Mouse (Mus musculus): Measurements from ENCODE around the gene Nfib. TPM values are rescaled to one million over a fixed set of nuclear protein-coding genes. Genes with fewer than 3 reads are reported as not detected.

Gene Nfib
- polyA plus RNA-seq, 1 experiment from 2014 or later, result 113 TPM

DNA sequence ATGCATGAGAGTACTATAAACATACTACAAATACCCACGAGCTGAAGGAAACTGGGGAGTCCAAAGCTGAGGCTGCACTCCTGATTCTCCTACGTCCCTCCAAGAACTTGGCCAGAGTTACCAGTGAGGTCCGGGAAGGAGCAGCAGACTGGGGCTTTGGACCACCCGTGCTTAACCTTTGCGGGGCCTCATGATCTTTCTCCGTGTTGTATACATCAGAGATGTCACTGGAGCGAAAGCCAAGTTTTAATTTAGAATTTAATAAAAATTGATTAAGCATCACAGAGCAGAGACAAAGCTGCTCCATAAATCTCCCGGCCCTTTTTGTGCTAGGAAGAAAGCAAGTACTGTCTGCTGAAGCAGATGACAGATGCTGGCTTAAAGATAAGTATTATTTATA, 265.7 kb downstream of the Nfib start:
- H3K27ac ChIP-seq, result no peak overlapping the region
- H3K36me3 ChIP-seq, result no peaks in the 10 kb centered on the region
- peaks cover 39% of the 10 kb centered on the region for H3K4me1 ChIP-seq
- no peaks in the 10 kb centered on the region for H3K9me3 ChIP-seq
- WGBS, result 64% methylated on average over 8 of the region's 8 CpGs
- no peak overlapping the region for H3K9ac ChIP-seq
- ATAC-seq (ENCODE audit: insufficient number of reproducible peaks, low FRiP score, low TSS enrichment, low read depth), result no peak
- no peaks in the 10 kb centered on the region for H3K27me3 ChIP-seq
- no peak overlapping the region for H3K4me3 ChIP-seq
- no peak overlapping the region for H3K4me2 ChIP-seq

DNA sequence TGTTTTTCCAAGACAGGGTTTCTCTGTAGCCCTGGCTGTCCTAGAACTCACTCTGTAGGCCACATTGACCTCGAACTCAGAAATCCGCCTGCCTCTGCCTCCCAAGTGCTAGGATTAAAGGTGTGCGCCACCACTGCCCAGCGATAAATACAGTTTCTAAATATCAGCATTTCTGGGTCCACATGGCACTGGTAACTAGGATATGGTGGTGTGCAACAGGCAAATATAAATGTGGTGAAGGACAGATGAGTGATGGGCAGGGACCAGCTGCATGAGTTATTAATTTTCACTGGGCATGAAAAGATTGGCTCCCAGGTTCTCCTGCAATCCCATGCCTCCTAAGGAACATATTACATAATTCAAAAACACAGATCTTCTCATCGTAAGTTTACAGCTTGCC, 266.9 kb downstream of the Nfib start:
- Histone ChIP-seq H3K27me3 (no peaks in the 10 kb centered on the region), H3K4me3 (no peak overlapping the region), H3K27ac (no peak overlapping the region), H3K4me1 (peaks cover 46% of the 10 kb centered on the region), H3K4me2 (no peak overlapping the region), H3K9ac (no peak overlapping the region), H3K9me3 (no peaks in the 10 kb centered on the region), H3K36me3 (no peaks in the 10 kb centered on the region)
- 88% methylated on average over 5 of the region's 5 CpGs for WGBS
- no peak for ATAC-seq (ENCODE audit: insufficient number of reproducible peaks, low FRiP score, low TSS enrichment, low read depth)

DNA sequence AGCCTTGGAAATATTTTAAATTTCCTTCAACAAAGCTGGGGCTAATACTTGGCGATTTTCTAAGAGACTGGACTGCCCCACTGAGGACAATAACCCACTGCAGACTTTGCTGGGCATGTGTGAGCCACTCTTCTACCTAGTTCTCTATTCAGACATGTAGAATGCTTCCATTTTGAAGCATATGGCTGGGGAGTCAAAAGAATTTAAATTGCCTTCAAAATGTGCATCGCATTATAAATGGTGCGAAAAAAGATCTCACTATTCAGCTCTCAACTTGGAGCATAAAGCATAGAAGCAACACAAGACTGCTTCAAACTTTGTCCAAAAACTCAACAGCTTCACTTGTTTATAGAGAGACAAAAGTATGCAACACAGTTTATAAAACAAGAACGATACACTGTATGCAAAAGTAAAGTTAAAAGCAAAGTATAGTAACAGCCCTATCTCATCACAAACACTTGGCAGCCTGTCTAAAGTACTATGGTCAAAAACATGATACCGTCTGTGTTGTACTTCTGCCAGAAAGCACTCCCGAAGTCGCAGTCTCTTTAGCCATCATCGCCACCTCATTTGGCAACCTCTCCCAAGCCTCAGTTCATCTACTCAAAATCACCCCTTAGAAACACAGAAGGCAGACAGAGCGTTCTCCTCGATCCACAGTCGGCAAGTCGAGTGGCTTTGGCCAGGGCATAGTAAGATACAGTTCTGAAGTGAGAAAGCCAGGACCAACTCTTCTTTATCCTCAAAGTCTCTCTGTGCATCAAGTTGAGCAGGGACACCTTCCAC, 267.8 kb downstream of the Nfib start:
- Histone ChIP-seq H3K27ac (peak overlapping the region; percentile 59), H3K4me2 (no peak overlapping the region), H3K4me3 (no peak overlapping the region), H3K4me1 (peaks cover 45% of the 10 kb centered on the region), H3K36me3 (no peaks in the 10 kb centered on the region), H3K27me3 (no peaks in the 10 kb centered on the region), H3K9me3 (no peaks in the 10 kb centered on the region), H3K9ac (no peak overlapping the region)
- ATAC-seq (ENCODE audit: insufficient number of reproducible peaks, low FRiP score, low TSS enrichment, low read depth), result no peak
- 52% methylated on average over 12 of the region's 12 CpGs for WGBS

DNA sequence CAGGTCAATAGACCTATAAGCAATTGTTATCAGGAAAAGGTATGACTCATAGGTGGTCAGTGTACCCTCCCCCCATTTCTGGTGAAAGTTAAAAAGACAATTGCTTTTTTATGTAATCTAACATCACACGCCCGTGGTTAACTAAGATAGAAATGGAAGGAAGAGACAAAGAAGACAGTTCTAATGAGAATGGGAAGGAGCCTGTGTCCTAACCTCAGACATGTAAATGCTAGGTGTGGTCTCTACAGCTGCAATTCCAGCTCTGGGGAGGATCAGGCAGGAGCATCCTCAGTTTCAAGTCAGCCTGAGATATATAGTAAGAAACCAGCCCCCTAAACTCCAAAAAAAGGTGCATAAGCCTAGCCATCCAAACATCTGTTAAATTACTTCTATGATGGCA, 268.9 kb downstream of the Nfib start:
- no peaks in the 10 kb centered on the region for H3K27me3 ChIP-seq
- peak overlapping the region; percentile 12; the same call in 1 of the 2 replicates for H3K27ac ChIP-seq
- H3K4me1 ChIP-seq, result peaks cover 49% of the 10 kb centered on the region
- no peaks in the 10 kb centered on the region for H3K36me3 ChIP-seq
- no peak overlapping the region for H3K4me3 ChIP-seq
- H3K9me3 ChIP-seq, result no peaks in the 10 kb centered on the region
- ATAC-seq (ENCODE audit: insufficient number of reproducible peaks, low FRiP score, low TSS enrichment, low read depth), result no peak
- 73% methylated on average over 2 of the region's 2 CpGs for WGBS
- H3K9ac ChIP-seq, result no peak overlapping the region
- no peak overlapping the region for H3K4me2 ChIP-seq

DNA sequence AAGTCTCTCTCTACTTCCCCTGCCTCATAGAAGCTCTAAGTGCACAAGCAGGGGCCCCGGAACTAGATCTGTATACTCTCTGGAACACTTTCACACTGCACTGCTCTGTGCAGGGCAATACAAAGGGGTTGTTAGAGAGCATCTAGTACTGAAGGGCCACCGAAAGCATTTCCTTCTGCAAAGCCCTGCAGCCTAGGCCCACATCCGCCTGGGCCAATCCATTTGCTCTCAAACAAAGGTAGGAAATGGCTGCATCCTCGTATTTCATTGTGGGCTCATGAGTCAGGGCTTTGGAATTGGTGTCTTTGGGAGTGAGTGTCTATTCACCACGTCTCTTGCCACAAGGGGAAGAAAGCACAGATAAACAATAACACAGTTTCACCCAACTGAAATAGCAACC, 269.8 kb downstream of the Nfib start:
- 63% methylated on average over 5 of the region's 5 CpGs for WGBS
- no peak overlapping the region for H3K9ac ChIP-seq
- no peaks in the 10 kb centered on the region for H3K27me3 ChIP-seq
- H3K4me3 ChIP-seq, result no peak overlapping the region
- H3K36me3 ChIP-seq, result no peaks in the 10 kb centered on the region
- 0 out of 2 replicates have a peak overlapping the region, but pooled peaks have one; percentile 14 for H3K27ac ChIP-seq
- peaks cover 50% of the 10 kb centered on the region for H3K4me1 ChIP-seq
- H3K9me3 ChIP-seq, result no peaks in the 10 kb centered on the region
- ATAC-seq (ENCODE audit: insufficient number of reproducible peaks, low FRiP score, low TSS enrichment, low read depth), result no peak
- H3K4me2 ChIP-seq, result no peak overlapping the region

DNA sequence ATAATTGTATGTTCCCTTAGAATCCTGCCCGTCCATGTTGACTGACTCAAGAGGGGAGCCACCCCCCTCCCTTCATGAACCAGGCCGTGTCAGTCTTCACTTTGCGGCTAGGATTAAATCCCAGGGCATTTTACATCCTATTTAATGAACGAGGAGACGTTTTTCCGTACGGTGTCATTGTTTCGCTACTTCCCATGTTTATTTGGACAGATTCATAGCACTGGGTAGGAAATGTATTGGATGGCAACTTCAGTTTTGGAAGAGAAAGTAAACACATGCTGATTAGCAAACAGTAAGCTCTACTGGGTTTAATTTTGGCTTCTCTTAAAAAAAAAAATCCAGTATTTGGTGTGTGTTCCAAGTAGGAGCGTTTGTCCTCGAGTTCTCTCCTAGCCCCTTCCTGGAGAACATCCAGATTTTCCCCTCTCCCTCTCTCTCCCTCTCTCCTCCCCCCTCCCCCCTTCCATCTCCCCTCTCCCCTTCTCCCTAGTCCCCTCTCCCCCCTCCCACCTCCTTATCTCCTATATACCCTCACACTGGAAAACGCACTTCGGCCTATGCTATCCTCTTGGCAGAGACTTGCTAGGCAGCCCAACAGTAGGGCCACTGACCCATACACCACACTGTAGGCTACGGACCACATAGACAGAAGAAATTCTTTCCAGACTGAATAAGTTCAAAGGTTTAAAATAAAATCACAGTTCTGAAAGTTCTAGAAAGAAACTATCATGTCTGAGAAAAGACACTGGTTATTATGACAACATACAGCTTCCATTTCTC, 271.4 kb downstream of the Nfib start:
- no peak overlapping the region for H3K27ac ChIP-seq
- peaks cover 51% of the 10 kb centered on the region for H3K4me1 ChIP-seq
- no peak overlapping the region for H3K9ac ChIP-seq
- no peak overlapping the region for H3K4me3 ChIP-seq
- WGBS, result 65% methylated on average over 13 of the region's 13 CpGs
- ATAC-seq (ENCODE audit: insufficient number of reproducible peaks, low FRiP score, low TSS enrichment, low read depth), result no peak
- H3K36me3 ChIP-seq, result peaks cover 3% of the 10 kb centered on the region; the same call in 1 of the 2 replicates
- H3K4me2 ChIP-seq, result no peak overlapping the region
- no peaks in the 10 kb centered on the region for H3K27me3 ChIP-seq
- no peaks in the 10 kb centered on the region for H3K9me3 ChIP-seq

DNA sequence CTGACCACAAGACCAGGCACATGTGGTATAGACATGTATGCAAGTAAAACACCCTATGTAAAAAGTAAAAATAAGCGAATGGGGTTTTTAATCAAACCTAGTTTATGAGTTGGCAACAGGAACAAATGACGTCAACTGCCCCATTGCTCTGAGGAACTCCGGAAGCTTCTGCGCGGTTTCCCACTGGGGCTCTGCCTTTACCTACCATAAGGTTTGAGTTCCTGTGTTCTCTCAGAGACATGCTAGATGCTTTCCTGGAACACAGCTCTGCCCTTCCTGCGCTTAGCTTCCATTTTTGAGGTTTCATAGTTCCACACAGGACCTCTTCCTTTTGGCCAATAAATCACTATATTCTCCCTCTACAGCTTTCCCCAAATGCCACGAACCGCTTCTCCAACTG, 273.7 kb downstream of the Nfib start:
- WGBS, result 72% methylated on average over 8 of the region's 8 CpGs
- H3K4me2 ChIP-seq, result no peak overlapping the region
- peaks cover 3% of the 10 kb centered on the region; the same call in 1 of the 2 replicates for H3K36me3 ChIP-seq
- H3K4me1 ChIP-seq, result peaks cover 49% of the 10 kb centered on the region
- H3K27ac ChIP-seq, result 0 out of 2 replicates have a peak overlapping the region, but pooled peaks have one; percentile 28
- no peak for ATAC-seq (ENCODE audit: insufficient number of reproducible peaks, low FRiP score, low TSS enrichment, low read depth)
- no peak overlapping the region for H3K9ac ChIP-seq
- H3K27me3 ChIP-seq, result no peaks in the 10 kb centered on the region
- H3K4me3 ChIP-seq, result no peak overlapping the region
- H3K9me3 ChIP-seq, result no peaks in the 10 kb centered on the region

DNA sequence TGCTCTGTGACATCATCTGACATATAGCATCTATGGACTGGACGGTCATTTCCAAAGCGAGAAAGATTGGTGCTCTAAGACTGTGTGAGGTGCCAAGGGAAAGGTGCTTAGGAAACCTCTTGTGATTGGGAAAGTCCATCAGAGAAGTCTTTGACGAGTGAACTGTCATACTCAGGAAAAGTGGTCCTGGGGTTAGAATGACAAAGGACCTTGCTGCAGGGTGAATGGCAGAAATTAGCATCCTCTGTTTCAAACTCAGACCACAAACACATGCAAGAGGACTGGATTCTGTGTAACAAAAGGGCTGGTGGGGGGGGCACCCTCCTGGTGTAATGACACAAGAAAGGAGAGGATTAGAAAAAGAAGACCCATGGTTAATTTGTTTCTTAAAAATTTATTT, 274.7 kb downstream of the Nfib start:
- Histone ChIP-seq H3K4me2 (no peak overlapping the region), H3K4me3 (no peak overlapping the region), H3K27ac (no peak overlapping the region), H3K9me3 (no peaks in the 10 kb centered on the region), H3K27me3 (no peaks in the 10 kb centered on the region), H3K9ac (no peak overlapping the region), H3K4me1 (peaks cover 46% of the 10 kb centered on the region), H3K36me3 (peaks cover 3% of the 10 kb centered on the region; the same call in 1 of the 2 replicates)
- WGBS, result 84% methylated on average over 3 of the region's 3 CpGs
- ATAC-seq (ENCODE audit: insufficient number of reproducible peaks, low FRiP score, low TSS enrichment, low read depth), result no peak

DNA sequence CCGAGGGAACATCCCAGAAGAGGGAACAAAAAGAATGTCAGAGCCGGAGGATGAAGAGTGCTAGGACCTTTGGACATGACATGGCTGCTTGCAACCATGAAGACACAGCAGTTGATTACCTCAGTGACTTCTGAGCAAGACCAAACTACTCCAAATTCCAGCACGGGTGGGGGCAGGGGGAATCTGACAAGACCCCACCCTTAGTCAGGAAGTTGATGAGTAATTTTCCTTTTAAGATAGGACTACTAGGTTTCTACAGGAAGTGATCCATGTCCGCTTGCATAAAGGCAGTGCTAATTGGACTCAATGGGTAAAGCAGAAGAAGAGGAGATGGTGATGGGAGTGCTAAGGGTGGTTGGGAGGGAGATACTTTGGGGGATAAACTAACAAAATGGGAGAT, 279.3 kb downstream of the Nfib start:
- ATAC-seq (ENCODE audit: insufficient number of reproducible peaks, low FRiP score, low TSS enrichment, low read depth), result no peak
- WGBS, result 87% methylated on average over 4 of the region's 4 CpGs
- Histone ChIP-seq H3K4me2 (no peak overlapping the region), H3K4me1 (peaks cover 18% of the 10 kb centered on the region; the same call in 1 of the 2 replicates), H3K27me3 (no peaks in the 10 kb centered on the region), H3K27ac (no peak overlapping the region), H3K9ac (no peak overlapping the region), H3K4me3 (no peak overlapping the region), H3K36me3 (peaks cover 3% of the 10 kb centered on the region; the same call in 1 of the 2 replicates), H3K9me3 (no peaks in the 10 kb centered on the region)

DNA sequence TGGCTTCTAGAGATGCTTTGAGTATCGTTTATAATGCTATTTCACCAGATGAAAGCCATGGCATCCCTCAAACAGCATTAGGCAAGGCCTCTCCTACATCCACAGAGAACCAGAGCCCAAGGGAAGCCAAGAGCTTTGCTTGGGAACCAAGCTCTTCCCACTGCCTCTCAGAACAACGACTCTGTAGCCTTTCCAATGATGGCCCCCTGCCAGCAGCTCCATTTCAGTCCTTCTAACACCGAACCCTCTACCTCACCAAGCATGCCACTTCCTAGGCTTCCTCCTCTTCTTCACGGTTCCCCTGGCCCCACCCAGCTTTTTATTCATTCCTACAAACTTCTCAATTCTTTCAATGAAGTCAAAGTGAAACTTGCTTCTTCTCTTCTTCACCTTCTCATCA, 287.3 kb downstream of the Nfib start:
- Histone ChIP-seq H3K27ac (no peak overlapping the region), H3K4me3 (no peak overlapping the region), H3K36me3 (no peaks in the 10 kb centered on the region), H3K9me3 (no peaks in the 10 kb centered on the region), H3K4me2 (no peak overlapping the region), H3K4me1 (peaks cover 10% of the 10 kb centered on the region; the same call in 1 of the 2 replicates), H3K9ac (no peak overlapping the region), H3K27me3 (no peaks in the 10 kb centered on the region)
- no peak for ATAC-seq (ENCODE audit: insufficient number of reproducible peaks, low FRiP score, low TSS enrichment, low read depth)
- WGBS, result 58% methylated on average over 4 of the region's 4 CpGs

DNA sequence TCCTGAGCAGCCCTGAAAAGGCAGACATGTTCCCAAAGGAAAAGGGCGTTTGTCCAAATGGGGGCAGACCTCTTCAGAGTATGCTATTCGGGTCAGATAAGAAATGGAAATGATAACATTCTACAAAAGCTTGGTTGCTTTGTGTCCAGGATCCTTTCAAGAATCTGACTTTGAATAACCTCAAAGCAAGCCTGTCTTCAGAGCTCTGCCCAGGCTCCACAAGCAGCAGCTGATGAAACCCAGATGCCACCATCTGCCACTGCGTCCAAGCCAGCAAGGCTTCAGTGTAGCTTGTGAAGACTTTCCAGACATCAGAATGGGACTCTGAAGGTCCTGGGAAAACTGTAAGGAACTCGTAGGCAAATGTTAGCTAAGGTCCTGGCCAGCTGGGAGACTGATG, 289.7 kb downstream of the Nfib start:
- no peak for ATAC-seq (ENCODE audit: insufficient number of reproducible peaks, low FRiP score, low TSS enrichment, low read depth)
- Histone ChIP-seq H3K4me1 (peaks cover 19% of the 10 kb centered on the region), H3K9ac (no peak overlapping the region), H3K9me3 (no peaks in the 10 kb centered on the region), H3K36me3 (no peaks in the 10 kb centered on the region), H3K27me3 (no peaks in the 10 kb centered on the region), H3K4me3 (no peak overlapping the region), H3K27ac (no peak overlapping the region), H3K4me2 (no peak overlapping the region)
- 38% methylated on average over 4 of the region's 4 CpGs for WGBS

DNA sequence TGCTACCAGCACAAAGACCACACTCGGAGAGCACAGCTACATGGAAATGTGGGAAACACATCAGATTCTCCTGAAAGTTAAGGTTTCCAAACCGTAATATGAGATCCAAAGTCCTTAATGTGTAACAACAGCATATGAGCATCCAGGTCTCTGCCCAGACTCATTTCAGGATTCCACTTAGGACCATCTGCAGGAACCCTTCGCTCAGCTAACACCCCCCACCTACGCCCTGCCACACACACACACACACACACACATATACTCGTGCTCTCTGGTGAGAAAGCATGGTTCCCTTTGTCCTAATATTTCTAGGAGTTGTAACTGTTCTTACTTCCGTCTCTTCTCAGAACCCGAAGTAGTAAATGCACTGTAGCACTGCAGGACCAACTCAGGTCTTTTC, 292.9 kb downstream of the Nfib start:
- Histone ChIP-seq H3K4me3 (no peak overlapping the region), H3K9me3 (no peaks in the 10 kb centered on the region), H3K36me3 (no peaks in the 10 kb centered on the region), H3K4me2 (no peak overlapping the region), H3K9ac (no peak overlapping the region), H3K27ac (peak overlapping the region; percentile 59; the same call in 1 of the 2 replicates), H3K4me1 (peaks cover 29% of the 10 kb centered on the region), H3K27me3 (no peaks in the 10 kb centered on the region)
- 55% methylated on average over 7 of the region's 7 CpGs for WGBS
- ATAC-seq (ENCODE audit: insufficient number of reproducible peaks, low FRiP score, low TSS enrichment, low read depth), result no peak

Measured in limb, embryonic 15.5 days (tissue).